Mouse (Mus musculus) kidney, postnatal 0 days (tissue): ENCODE measurements around the gene Ficd. TPM values are rescaled to one million over a fixed set of nuclear protein-coding genes. Genes with fewer than 3 reads are reported as not detected.
"Not testable (repeated sequence)": the region's sequence is repeated elsewhere in the genome, so short reads cannot be mapped to it uniquely, and the experiment has no call there.

Experiments
- ATAC-seq: fragments of 200-750 bp; cut with Nextera tagmentation; replicated peaks from 2 replicates; pipeline ENCODE4 v1.8.0; 2017; ENCODE audit warnings: low read depth, moderate number of reproducible peaks, moderate TSS enrichment, moderate library complexity; ENCODE audit not compliant: low FRiP score
- DNase-seq: peaks from one replicate; pipeline ENCODE4 v3.0.0-alpha.2; 2016; ENCODE audit warnings: low spot score
- H3K27ac ChIP-seq: fragments of 300-500 bp; sonication (generic); 2 replicates; pipeline ENCODE4 v1.5.1; 2014; ENCODE audit warnings: mild to moderate bottlenecking
- H3K27me3 ChIP-seq: fragments of 300-500 bp; sonication (generic); 2 replicates; pipeline ENCODE4 v1.6.1; 2014; ENCODE audit warnings: low read length, mixed read lengths; ENCODE audit not compliant: insufficient read depth
- H3K36me3 ChIP-seq: fragments of 300-500 bp; sonication (generic); 2 replicates; pipeline ENCODE4 v1.6.1; 2014; ENCODE audit warnings: low read length, mixed read lengths; ENCODE audit not compliant: insufficient read depth
- H3K4me1 ChIP-seq: fragments of 300-500 bp; sonication (generic); replicated peaks from 2 replicates; pipeline ENCODE4 v1.6.1; 2014; ENCODE audit warnings: antibody characterized with exemption, low read length, mixed read lengths; ENCODE audit not compliant: insufficient read depth
- H3K4me2 ChIP-seq: fragments of 300-500 bp; sonication (generic); 2 replicates; pipeline ENCODE4 v1.6.1; 2014; ENCODE audit warnings: mild to moderate bottlenecking, low read length, moderate library complexity, mixed read lengths
- H3K4me3 ChIP-seq: fragments of 300-500 bp; sonication (generic); replicated peaks from 2 replicates; pipeline ENCODE4 v1.5.1; 2014; ENCODE audit warnings: low read depth, low read length
- H3K9ac ChIP-seq: fragments of 300-500 bp; sonication (generic); 2 replicates; pipeline ENCODE4 v1.6.1; 2014; ENCODE audit warnings: low read depth, low read length
- H3K9me3 ChIP-seq: fragments of 300-500 bp; sonication (generic); replicated peaks from 2 replicates; pipeline ENCODE4 v1.6.1; 2016; ENCODE audit warnings: low read length, inconsistent platforms, mixed read lengths
- CTCF ChIP-seq: IDR thresholded peaks from 2 replicates; pipeline ENCODE4 v1.5.1; 2016; ENCODE audit warnings: antibody characterized with exemption, low read depth, mild to moderate bottlenecking, moderate library complexity
- WGBS: fragments of 180-500 bp; shearing (Covaris S2); extraction: QIAGEN DNeasy Blood & Tissue Kit; methylation state at CpG from one replicate; pipeline ENCODE4 v1.1.7; 2014; 5-methylcytosine and 5-hydroxymethylcytosine counted together
- polyA plus RNA-seq: library from polyadenylated mRNA; unstranded; fragments of >200 nt; fragmentation: Nextera tagmentation; extraction: Ambion mirVana; gene quantifications from 2 replicates; pipeline ENCODE4 v1.2.1, GENCODE M21; 2015

Gene Ficd
- polyA plus RNA-seq, 1 experiment from 2014 or later = 5.4 TPM

DNA sequence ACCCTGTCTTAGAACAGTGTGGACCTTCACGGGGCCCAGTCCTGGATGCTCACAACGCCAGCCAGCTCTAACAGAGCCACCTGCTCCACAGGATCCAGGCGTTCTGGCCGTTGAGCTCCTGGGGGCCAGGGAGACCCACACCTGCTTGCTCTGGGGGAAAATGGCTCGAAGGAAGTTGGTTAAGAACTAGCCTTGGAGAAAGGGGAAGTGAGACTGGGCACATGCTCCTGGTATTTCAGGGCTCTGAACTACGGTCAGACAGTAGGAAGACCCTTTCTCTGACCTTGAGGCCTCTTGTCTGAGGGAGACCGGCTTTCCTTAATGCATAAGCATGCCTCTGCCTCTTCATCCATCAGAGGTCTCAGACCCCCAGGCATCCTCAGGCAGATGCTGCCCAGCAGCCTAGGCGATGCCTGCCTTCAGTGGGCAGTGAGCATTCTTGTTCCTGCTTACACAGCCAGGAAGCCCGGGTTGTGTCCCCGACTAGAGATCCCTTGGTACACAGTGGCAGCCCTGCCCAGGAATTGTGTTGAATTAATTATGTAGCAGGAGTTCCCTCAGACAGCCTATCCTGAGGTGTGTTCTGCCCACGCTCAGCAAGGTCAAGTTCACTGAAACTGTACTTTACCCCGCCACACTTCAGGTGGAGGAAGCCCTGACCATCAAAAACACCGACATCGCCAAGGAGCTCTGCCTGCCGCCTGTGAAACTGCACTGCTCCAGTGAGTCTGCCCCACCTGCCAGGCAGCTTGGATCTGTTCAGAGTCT, 40.7 kb downstream of the Ficd start:
- no peak for TF ChIP-seq CTCF
- no peak overlapping the region for H3K9ac ChIP-seq
- H3K36me3 ChIP-seq = peaks cover 17% of the 10 kb centered on the region
- H3K4me3 ChIP-seq = no peak overlapping the region
- ATAC-seq = no peak
- DNase-seq = no peak
- H3K9me3 ChIP-seq = no peaks in the 10 kb centered on the region
- H3K27me3 ChIP-seq = no peaks in the 10 kb centered on the region
- H3K4me2 ChIP-seq = no peak overlapping the region
- H3K27ac ChIP-seq = no peak overlapping the region
- H3K4me1 ChIP-seq = no peaks in the 10 kb centered on the region
- 88% methylated on average over 15 of the region's 15 CpGs for WGBS

DNA sequence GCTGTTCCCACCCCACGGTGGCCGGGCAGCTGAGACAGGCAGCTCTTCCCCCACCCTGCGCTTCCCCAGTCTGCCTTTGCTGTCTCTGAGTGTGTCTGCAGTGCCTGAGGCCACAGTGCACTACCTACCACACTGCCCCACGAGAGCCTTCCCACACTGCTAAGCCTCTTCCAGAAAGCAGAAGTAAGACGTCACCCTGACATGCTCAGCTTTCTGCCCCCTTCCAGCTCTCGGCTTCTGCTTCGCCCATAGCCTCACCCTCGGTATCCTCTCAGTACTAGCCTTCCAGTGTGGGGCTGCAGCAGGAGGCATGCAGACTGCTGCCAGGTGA, 41.3 kb downstream of the Ficd start:
- Histone ChIP-seq H3K36me3 (peaks cover 17% of the 10 kb centered on the region), H3K4me2 (no peak overlapping the region), H3K9me3 (no peaks in the 10 kb centered on the region), H3K27me3 (no peaks in the 10 kb centered on the region), H3K27ac (no peak overlapping the region), H3K4me1 (no peaks in the 10 kb centered on the region), H3K4me3 (no peak overlapping the region), H3K9ac (no peak overlapping the region)
- DNase-seq (no peak), ATAC-seq (no peak)
- 83% methylated on average over 8 of the region's 8 CpGs for WGBS
- TF ChIP-seq CTCF = no peak

DNA sequence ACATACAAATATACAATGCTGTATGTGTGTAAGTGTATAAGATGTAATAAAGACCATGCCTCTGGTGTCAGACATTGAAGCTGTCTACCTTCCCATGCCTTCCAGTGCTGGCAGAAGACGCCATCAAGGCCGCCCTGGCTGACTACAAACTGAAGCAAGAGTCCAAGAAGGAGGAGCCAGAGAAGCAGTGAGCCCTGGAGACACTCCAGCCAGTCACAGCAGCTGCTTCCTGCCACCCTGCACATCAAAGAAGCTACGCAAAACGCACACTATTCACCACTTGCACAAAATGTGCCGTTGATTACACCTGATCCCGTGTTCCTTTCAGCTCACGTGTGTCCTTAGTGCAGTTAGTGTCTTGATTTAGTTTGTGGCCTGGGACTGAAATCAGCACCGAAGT, 42.1 kb downstream of the Ficd start:
- not testable (repeated sequence) for H3K9ac ChIP-seq, ATAC-seq, H3K27ac ChIP-seq, H3K9me3 ChIP-seq, H3K27me3 ChIP-seq, DNase-seq, H3K4me1 ChIP-seq, H3K4me3 ChIP-seq, H3K4me2 ChIP-seq
- WGBS = 83% methylated on average over 8 of the region's 8 CpGs
- H3K36me3 ChIP-seq = peaks cover 17% of the 10 kb centered on the region

DNA sequence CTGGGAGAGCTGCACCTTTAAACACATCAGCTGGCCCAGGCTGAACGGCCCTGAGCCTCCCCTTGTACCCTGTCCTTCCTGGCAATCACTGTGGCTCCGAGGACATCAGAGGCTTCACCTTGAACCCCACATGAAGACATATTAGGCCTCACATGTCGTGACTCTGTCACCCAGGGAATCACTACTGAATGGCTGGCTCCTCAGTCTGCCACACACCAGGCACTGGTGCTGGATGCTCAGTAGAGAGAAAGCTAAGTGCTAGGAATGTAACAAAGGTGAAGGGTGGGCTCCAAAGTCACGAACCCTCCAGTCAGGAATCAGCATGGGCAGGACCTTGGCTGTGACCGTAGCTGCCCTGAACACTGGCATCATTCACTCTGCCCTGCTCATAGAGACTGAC, 44.0 kb downstream of the Ficd start:
- Histone ChIP-seq H3K9ac (no peak overlapping the region), H3K9me3 (no peaks in the 10 kb centered on the region), H3K27me3 (no peaks in the 10 kb centered on the region), H3K36me3 (peaks cover 17% of the 10 kb centered on the region; the same call in 1 of the 2 replicates), H3K27ac (no peak overlapping the region), H3K4me2 (no peak overlapping the region), H3K4me1 (peaks cover 9% of the 10 kb centered on the region; the same call in 1 of the 2 replicates), H3K4me3 (no peak overlapping the region)
- DNase-seq = no peak
- WGBS = 66% methylated on average over 5 of the region's 5 CpGs
- no peak for ATAC-seq
- TF ChIP-seq CTCF = no peak

DNA sequence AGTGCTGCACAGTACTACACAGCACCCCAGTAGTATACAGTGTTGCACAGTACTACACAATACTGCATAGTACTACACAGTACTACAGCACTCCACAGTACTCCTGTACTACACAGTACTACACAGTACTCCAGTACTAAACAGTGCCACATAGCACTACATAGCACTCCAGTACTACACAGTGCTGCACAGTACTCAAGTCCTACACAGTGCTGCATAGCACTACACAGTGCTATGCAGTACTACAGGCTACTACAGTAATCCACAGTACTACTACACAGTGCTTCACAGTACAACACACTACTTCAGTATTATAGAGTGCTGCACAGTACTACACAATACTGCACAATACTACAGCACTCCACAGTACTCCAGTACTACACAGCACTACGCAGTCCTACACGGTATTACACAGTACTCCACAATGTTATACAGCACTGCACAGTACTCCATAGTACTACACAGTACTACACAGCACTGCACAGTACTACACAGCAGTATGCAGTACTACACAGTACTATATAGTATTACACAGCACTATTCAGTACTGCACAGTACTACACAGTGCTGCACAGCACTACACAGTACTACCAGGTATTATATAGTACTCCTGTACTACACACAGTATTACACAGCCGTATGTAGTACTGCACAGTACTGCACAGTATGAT, 44.6 kb downstream of the Ficd start:
- DNase-seq (no peak), ATAC-seq (0 out of 2 replicates have a peak, but pooled peaks have one; percentile 19)
- WGBS = 96% methylated on average over 3 of the region's 3 CpGs
- H3K9ac ChIP-seq = no peak overlapping the region
- H3K9me3 ChIP-seq = no peaks in the 10 kb centered on the region
- H3K4me2 ChIP-seq = no peak overlapping the region
- no peak overlapping the region for H3K27ac ChIP-seq
- peaks cover 9% of the 10 kb centered on the region; the same call in 1 of the 2 replicates for H3K4me1 ChIP-seq
- H3K36me3 ChIP-seq = peaks cover 17% of the 10 kb centered on the region; the same call in 1 of the 2 replicates
- H3K4me3 ChIP-seq = no peak overlapping the region
- TF ChIP-seq CTCF = no peak
- no peaks in the 10 kb centered on the region for H3K27me3 ChIP-seq

DNA sequence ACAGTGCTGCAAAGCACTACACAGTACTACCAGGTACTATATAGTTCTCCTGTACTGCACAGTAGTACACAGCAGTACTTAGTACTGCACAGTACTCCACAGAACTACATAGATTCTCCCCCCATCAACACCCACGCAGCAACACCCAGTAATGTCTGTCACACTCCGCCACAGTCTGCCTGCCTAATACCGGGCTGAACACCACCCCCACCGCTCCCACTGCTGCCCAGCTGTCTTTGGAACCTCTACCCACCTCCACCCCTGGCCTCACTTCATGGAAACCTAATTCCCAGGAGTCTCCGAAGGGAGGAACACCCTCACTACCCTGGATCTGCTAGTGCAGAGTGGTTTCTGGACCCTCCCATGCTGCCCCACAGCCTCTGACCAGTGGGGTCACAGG, 45.2 kb downstream of the Ficd start:
- H3K9me3 ChIP-seq = no peaks in the 10 kb centered on the region
- DNase-seq (no peak), ATAC-seq (no peak)
- 54% methylated on average over 5 of the region's 5 CpGs for WGBS
- no peak overlapping the region for H3K4me3 ChIP-seq
- H3K27ac ChIP-seq = no peak overlapping the region
- H3K9ac ChIP-seq = no peak overlapping the region
- H3K27me3 ChIP-seq = no peaks in the 10 kb centered on the region
- peaks cover 14% of the 10 kb centered on the region; the same call in 1 of the 2 replicates for H3K36me3 ChIP-seq
- H3K4me1 ChIP-seq = peaks cover 9% of the 10 kb centered on the region; the same call in 1 of the 2 replicates
- TF ChIP-seq CTCF = no peak
- H3K4me2 ChIP-seq = no peak overlapping the region
